Mouse (Mus musculus) MEL (cell line): ENCODE data around the gene 1700034J05Rik.

Experiments used
- CTCF ChIP-seq, 3 experiments: IDR thresholded peaks in 2 of 3; conservative IDR thresholded peaks in 1 of 3; 2 replicates each; pipeline ENCODE4 v1.5.1; 2011 to 2012; ENCODE audit warnings: low read length in 3 of 3, low read depth in 2 of 3, mild to moderate bottlenecking in 2 of 3, improper control_type of control experiment in 1 of 3, inconsistent platforms in 1 of 3, mixed read lengths in 1 of 3, moderate library complexity in 1 of 3; ENCODE audit not compliant: control insufficient read depth in 1 of 3, insufficient read depth in 1 of 3, poor library complexity in 1 of 3, severe bottlenecking in 1 of 3
- E2F4 ChIP-seq: IDR thresholded peaks from 2 replicates; pipeline ENCODE4 v1.6.1; 2011; ENCODE audit warnings: low read depth, low read length, improper control_type of control experiment, borderline replicate concordance
- EP300 ChIP-seq, 2 experiments: IDR thresholded peaks; 2 replicates each; pipeline ENCODE4 v1.6.1; 2011; ENCODE audit warnings: improper control_type of control experiment in 2 of 2, low read length in 2 of 2, low read depth in 1 of 2, mild to moderate bottlenecking in 1 of 2
- ETS1 ChIP-seq: IDR thresholded peaks from 2 replicates; pipeline ENCODE4 v1.6.1; 2012; ENCODE audit warnings: low read depth, mild to moderate bottlenecking, inconsistent platforms, low read length, improper control_type of control experiment, moderate library complexity
- KAT2A ChIP-seq: conservative IDR thresholded peaks from 2 replicates; pipeline ENCODE4 v1.6.1; 2012; ENCODE audit warnings: low read depth, low read length, improper control_type of control experiment, inconsistent platforms
- MAFK ChIP-seq: IDR thresholded peaks from 2 replicates; pipeline ENCODE4 v1.6.1; 2011; ENCODE audit warnings: low read depth, mild to moderate bottlenecking, low read length, improper control_type of control experiment, borderline replicate concordance
- MAZ ChIP-seq: IDR thresholded peaks from 2 replicates; pipeline ENCODE4 v1.6.1; 2012; ENCODE audit warnings: low read depth, mild to moderate bottlenecking, inconsistent platforms, low read length, improper control_type of control experiment
- NRF1 ChIP-seq: IDR thresholded peaks from 2 replicates; pipeline ENCODE4 v1.6.1; 2014; ENCODE audit warnings: low read depth, mild to moderate bottlenecking, inconsistent platforms, low read length, improper control_type of control experiment, moderate library complexity; ENCODE audit not compliant: poor library complexity, insufficient read depth, severe bottlenecking
- RAD21 ChIP-seq: IDR thresholded peaks from 2 replicates; pipeline ENCODE4 v1.6.1; 2011; ENCODE audit warnings: mild to moderate bottlenecking, low read depth, low read length, improper control_type of control experiment
- SIN3A ChIP-seq: IDR thresholded peaks from 2 replicates; pipeline ENCODE4 v1.6.1; 2012; ENCODE audit warnings: low read length, improper control_type of control experiment, inconsistent platforms
- USF1 ChIP-seq: IDR thresholded peaks from 2 replicates; pipeline ENCODE4 v1.6.1; 2014; ENCODE audit warnings: low read depth, mild to moderate bottlenecking, inconsistent platforms, low read length, improper control_type of control experiment, moderate library complexity

DNA sequence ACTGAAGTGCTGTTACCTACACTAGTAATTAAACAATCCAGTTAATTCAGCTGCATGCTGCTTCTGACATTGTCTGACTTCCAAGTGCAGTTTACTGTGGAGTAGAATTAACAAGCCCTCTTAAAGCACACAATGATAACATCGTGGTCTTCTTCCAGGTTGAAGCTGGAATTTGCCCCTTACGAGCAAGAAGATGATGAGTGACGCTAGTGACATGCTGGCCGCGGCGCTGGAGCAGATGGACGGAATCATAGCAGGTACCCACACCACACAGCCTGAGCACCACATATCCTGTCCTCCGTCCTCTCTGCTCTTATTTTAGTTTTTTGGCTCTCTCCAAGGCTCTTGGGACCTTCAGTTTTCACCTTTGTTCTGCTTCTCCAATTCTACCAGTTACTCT lies 22.2 kb upstream of the 1700034J05Rik start:
- TF ChIP-seq MAFK (no peak), USF1 (no peak), E2F4 (no peak), NRF1 (no peak), CTCF (IDR thresholded peaks at IDR 0.05 in 2 of 3, conservative IDR thresholded peaks at IDR 0.05 in 1 of 3; ENCODE audit: control insufficient read depth in 1 of 3, insufficient read depth in 1 of 3, low read depth in 2 of 3, low read length in 3 of 3, poor library complexity in 1 of 3, severe bottlenecking in 1 of 3) (no peak), KAT2A (no peak), RAD21 (no peak), MAZ (no peak), SIN3A (no peak), EP300 (IDR thresholded peaks at IDR 0.05; ENCODE audit: low read depth in 1 of 2, low read length in 2 of 2) (no peak), ETS1 (no peak)
